Mouse (Mus musculus): ENCODE results near the gene Pcyt2.

Pcyt2 gene

GRCm38 (mm10) chr11:120581490-120582267, 36.1 kb downstream of the Pcyt2 start, which contains the start of gene Arhgdia:
TSS of gene Arhgdia (minus strand) at chr11:120581624.
- DNase-seq (ENCODE audit: low read depth, low spot score), result peak; percentile 79

DNA sequence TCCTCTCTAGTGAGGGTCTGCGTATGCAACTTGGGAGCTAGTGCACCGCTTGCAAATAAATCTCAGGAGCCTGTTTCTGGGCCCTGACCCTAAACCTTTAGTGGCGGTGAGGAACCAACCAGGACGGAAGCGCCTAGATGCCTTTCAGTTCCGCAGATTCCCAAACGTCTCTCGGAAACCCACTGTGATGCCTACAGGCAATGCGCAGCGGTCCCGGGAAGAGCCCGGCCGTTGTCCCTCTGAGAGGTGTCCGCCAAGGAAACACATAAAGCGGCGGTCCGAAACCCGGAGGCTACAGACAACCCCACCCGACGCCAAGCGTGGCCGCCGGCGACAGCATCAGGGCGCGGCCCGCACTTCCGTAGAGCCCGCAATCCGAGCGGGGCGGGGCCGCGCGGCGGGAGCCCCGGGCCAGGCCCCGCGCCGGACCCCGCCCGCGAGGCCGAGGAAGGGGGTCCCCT, 36.8 kb downstream of the Pcyt2 start:
- no peak for DNase-seq (ENCODE audit: low read depth, low spot score)

- no peak for DNase-seq (ENCODE audit: low read depth, low spot score)
Observed at GRCm38 (mm10) chr11:120580190-120580589, 37.5 kb downstream of the Pcyt2 start.

DNA sequence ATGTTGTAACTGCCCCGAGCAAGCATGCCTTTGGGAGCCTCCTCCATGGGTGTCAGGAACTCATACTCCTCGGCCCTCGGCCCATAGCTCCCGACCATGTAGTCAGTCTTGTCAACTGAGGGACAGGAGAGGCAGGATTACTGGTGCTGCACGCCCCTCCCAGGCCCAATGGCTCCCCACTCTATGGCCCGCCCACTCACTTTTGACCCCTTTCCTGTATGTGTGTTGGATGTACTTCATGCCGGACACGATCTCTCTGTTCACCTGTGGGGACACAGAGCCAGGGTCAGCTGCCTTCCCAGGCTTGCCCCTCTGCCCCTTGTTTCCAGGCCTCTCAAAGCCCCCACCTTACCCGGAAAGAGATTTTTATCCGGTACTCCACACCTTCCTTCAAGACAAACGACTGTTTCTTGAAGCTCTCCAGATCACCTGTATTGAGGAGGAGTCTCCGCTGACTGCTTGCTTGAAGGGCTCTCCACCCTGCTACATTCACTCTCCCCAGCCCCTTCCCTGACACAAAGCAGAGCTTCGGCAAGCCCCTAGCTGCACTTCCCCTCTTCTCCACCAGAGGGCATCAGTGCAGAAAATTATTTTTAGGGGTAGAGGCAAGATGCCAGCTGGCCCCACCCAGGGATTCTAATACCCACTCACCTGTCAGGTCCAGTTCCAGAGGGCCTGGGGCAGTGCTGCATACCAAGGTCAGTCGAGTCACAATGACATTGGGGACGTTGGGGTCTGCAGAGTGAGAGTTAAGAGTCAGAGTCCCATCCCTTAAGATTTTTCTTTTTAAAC, 38.2 kb downstream of the Pcyt2 start:
- peak; percentile 64 for DNase-seq (ENCODE audit: low read depth, low spot score)

DNA sequence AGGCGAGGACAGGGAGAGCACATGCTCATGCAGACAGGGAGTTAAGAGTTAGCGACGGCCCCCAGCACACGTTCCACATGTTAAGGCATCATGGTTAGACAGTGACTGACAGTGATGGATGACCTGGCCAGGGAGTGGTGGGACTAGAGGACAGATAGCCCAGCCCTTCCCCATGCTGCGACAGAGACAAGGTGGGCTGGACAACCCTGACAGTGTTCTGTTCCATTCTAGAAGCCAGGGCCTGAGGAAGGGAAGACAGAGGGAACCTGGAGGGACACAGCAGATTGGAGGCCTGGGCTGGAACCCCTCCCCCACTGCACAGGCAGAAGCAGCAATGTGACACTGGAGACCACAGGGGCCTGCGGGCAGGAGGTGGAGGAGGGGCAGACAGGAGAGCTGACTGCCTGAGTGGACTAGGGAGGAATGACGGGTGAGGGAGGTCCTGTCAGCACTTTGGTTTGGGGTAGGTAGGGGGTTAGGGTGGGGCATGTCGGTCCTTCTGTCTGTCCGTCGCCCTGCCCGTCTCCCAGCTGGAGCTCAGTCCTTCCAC, 39.0 kb downstream of the Pcyt2 start:
- no peak for DNase-seq (ENCODE audit: low read depth, low spot score)

GRCm38 (mm10) chr11:120578024-120578693, 39.6 kb downstream of the Pcyt2 start:
- no peak for DNase-seq (ENCODE audit: low read depth, low spot score)

- no peak for DNase-seq (ENCODE audit: low read depth, low spot score)
Observed at GRCm38 (mm10) chr11:120577211-120578023, 40.3 kb downstream of the Pcyt2 start.

DNA sequence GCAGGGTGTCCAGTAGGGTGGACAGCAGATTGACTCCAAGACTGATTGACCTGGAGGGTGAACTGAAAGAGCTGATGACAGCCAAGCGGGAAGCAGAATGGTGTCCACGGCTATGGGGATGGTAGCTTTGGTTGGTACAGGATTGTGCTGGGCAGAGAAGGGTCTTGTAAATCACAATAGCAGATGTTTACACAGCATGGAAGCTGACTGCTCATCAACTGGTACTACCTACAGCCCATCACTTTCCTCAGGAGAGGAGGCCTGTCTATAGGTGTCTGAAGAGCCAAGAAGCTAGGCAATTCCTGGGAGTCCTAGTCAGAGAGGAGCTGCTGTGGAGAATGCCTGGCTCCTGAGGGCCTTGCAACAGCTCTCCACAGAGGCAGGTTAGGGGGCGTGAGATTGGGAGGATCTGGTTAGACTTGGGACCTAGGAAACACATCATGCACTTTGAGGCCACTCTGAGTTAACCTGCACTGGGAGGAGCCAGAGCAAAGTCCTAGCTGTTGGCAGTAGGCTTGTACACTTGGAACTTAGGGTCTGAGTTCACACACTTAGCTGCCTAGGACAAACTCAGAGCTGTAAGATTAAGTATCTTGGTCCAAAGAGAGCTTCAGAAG, 41.3 kb downstream of the Pcyt2 start:
- DNase-seq (ENCODE audit: low read depth, low spot score), result no peak

GRCm38 (mm10) chr11:120575940-120576339, 41.8 kb downstream of the Pcyt2 start:
- DNase-seq (ENCODE audit: low read depth, low spot score), result no peak

DNA sequence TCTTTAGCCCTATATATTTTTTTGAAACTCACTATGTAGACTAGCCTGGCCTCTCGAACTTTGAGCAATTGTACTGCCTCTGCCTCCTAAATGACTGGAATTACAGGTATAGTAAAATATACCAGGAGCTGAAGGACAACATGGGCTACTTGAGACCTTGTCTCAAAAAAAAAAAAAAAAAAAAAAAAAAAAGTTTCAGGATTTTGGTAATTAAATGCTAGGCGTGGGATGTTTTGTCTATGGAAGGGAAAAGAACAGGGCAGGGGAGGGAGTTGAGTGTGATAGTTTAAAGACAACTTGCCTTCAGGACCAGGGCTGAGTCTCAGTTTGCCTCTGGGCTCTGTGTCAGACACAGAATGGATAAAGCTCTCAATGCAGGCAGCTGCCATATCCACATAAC, 42.7 kb downstream of the Pcyt2 start:
- DNase-seq (ENCODE audit: low read depth, low spot score), result no peak

GRCm38 (mm10) chr11:120574278-120574600, 43.5 kb downstream of the Pcyt2 start:
- DNase-seq (ENCODE audit: low read depth, low spot score), result no peak

DNA sequence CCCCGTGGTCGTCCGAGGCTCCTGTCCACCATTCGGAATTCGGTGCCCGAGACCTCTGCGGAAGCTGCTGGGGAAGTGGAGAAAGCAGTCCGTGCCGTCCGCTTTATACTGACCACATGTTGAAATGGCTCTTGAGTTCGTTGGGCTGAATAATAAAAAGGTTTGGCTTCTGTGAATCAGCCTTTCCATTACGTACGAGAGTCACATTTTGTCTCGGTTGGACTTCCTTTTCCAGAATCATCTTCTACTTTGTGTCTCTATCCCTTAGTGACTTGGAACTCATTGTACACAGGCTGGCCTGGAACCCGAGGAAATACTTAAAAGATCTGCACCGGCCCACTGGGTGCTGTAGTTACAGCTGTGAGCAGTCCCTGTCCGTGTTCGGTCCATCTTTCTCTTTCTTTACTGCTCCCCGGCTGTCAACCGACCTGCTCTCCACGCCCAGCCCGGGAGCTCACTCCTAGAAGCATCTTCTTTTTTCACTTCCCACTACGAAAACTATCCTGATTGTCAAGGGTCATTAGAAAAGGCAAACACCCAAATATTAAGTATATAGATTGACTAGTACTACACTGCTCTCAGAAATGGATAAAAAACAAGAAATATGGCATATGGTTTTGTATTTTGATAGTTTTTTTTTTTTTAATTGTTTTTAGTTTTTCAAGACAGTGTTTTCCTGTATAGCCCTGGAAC, 44.0 kb downstream of the Pcyt2 start:
- DNase-seq (ENCODE audit: low read depth, low spot score), result no peak

- DNase-seq (ENCODE audit: low read depth, low spot score), result peak; percentile 99
Observed at GRCm38 (mm10) chr11:120572752-120573584, 44.8 kb downstream of the Pcyt2 start, which contains the start of gene P4hb. TSS of gene P4hb (minus strand) at chr11:120573253.

- DNase-seq (ENCODE audit: low read depth, low spot score), result no peak
Observed at GRCm38 (mm10) chr11:120572417-120572751, 45.4 kb downstream of the Pcyt2 start.

DNA sequence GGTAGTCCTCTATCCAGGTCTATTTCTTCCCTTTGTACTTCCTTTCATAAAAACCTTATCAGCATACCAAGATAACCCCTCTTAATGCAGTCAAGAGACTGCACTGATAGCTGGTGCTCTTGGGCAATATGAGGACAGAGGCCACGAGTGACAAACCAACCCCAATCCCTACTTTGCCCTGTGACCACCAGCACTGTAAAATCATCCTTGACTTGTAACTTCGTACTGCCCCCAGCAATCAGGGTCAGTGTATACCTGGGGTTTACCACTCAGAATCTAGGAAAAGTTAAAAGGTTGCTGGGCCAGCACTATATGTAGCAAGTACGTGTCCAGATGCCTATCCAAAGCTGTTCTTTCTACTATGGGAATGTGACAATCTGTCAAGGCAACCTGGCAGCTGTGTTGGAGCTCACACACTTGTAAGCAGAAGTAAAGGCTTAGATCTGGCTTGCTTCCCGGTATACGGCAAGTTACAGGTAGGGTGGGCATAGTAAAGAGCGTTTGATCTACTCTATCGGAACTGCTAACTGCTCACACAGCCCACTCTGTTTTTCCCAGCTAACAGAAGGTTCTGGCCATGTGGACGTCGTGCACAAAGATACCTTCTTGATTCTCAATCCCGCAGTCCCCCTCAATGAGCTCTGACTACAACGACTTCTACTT, 45.9 kb downstream of the Pcyt2 start:
- DNase-seq (ENCODE audit: low read depth, low spot score), result no peak

- no peak for DNase-seq (ENCODE audit: low read depth, low spot score)
Observed at GRCm38 (mm10) chr11:120571122-120571521, 46.6 kb downstream of the Pcyt2 start.

DNA sequence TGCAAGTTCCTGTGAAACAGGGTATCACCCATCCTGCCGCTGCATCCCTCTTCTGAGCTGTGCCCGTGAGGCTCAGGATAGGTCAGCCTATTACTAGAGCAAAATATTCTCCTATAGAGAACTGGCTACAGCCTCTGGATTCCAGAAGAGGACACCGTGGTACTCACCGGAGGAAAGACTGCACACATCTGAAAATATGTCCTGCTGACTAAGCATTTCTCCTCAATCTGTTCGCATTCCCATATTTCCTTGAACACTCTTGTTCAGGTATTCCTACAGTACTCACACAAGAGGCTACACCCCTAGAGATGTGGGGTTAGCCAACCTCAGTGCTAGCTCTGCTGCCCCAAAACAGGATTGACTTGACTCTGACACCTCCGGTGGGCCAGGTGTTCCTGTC, 49.4 kb downstream of the Pcyt2 start:
- no peak for DNase-seq (ENCODE audit: low read depth, low spot score)

GRCm38 (mm10) chr11:120565114-120565513, 52.6 kb downstream of the Pcyt2 start:
- no peak for DNase-seq (ENCODE audit: low read depth, low spot score)

- no peak for DNase-seq (ENCODE audit: low read depth, low spot score)
Observed at GRCm38 (mm10) chr11:120562949-120563348, 54.8 kb downstream of the Pcyt2 start.
